Mouse (Mus musculus) E14TG2a.4 (cell line): ENCODE data around the gene Gm10696.
"Not testable (repeated sequence)": the region's sequence is repeated elsewhere in the genome, so short reads cannot be mapped to it uniquely, and the experiment has no call there.

Experiments used
- H3K27me3 ChIP-seq: 2 replicates; pipeline ENCODE4 v1.6.1; 2014; ENCODE audit warnings: low read length, control low read depth; ENCODE audit not compliant: insufficient read depth
- H3K36me3 ChIP-seq: 2 replicates; pipeline ENCODE4 v1.6.1; 2014; ENCODE audit warnings: low read length, control low read depth; ENCODE audit not compliant: insufficient read depth
- H3K4me1 ChIP-seq: replicated peaks from 2 replicates; pipeline ENCODE4 v1.6.1; 2014; ENCODE audit warnings: low read depth, low read length, control low read depth
- H3K4me3 ChIP-seq: replicated peaks from 2 replicates; pipeline ENCODE4 v1.5.1; 2014; ENCODE audit warnings: mild to moderate bottlenecking, low read length
- H3K9me3 ChIP-seq: 2 replicates; pipeline ENCODE4 v1.6.1; 2014; ENCODE audit warnings: low read length, control low read depth

Gene Gm10696

GRCm38 (mm10) chr3:94178093-94178492 lies at the start of gene Gm10696:
Gene Gm10696 (minus strand): TSS chr3:94178193.
- not testable (repeated sequence) for H3K4me3 ChIP-seq, H3K36me3 ChIP-seq, H3K4me1 ChIP-seq, H3K9me3 ChIP-seq, H3K27me3 ChIP-seq

GRCm38 (mm10) chr3:94196414-94196813 lies 18.4 kb upstream of the Gm10696 start, which contains the start of gene Gm5286:
Gene Gm5286 (plus strand): TSS chr3:94196714.
- not testable (repeated sequence) for H3K4me3 ChIP-seq, H3K4me1 ChIP-seq, H3K36me3 ChIP-seq, H3K9me3 ChIP-seq, H3K27me3 ChIP-seq

GRCm38 (mm10) chr3:94167351-94167750 lies 10.6 kb downstream of the Gm10696 start:
- H3K36me3 ChIP-seq, H3K4me1 ChIP-seq, H3K27me3 ChIP-seq, H3K4me3 ChIP-seq: not testable (repeated sequence)
- H3K9me3 ChIP-seq: peaks cover 29% of the 10 kb centered on the region
